Mouse (Mus musculus): ENCODE data around the gene Kcnip4.

The Kcnip4 gene

GRCm38 (mm10) chr5:48371890-48372766, 1152.6 kb downstream of the Kcnip4 start:
- peak; percentile 96 to 99 for DNase-seq

GRCm38 (mm10) chr5:48349309-48349708, 1175.4 kb downstream of the Kcnip4 start:
- no peak for DNase-seq

DNA sequence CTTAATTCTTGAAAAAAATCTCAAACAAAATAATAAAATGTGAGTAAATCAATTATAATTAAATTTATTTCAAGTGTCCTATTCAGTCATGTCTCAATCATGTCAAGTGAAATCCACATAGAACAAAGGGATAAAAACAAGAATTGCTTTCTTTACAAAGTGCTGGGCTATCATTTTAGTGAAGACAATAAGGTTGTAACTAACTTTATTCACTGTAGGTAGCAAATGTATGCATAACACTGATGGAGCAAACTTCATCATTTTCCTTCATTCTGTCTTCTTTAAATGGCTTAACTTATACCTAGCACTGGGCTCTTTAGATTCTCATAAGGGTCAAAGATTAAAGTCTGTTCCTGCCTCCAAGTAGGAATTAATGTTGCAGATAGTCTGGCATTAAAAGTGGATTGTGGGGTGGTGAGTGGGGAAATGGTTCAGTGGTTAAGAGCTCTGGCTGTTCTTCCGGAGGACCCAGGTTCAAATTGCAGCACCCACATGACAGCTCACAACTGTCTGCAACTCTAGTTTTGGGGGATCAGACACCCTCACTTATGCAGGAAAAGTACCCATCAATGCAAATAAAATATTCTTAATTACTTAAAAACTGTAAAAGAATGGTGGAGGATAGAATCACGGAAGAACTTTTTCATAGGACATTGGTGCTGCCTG, 1178.6 kb downstream of the Kcnip4 start:
- no peak for DNase-seq

DNA sequence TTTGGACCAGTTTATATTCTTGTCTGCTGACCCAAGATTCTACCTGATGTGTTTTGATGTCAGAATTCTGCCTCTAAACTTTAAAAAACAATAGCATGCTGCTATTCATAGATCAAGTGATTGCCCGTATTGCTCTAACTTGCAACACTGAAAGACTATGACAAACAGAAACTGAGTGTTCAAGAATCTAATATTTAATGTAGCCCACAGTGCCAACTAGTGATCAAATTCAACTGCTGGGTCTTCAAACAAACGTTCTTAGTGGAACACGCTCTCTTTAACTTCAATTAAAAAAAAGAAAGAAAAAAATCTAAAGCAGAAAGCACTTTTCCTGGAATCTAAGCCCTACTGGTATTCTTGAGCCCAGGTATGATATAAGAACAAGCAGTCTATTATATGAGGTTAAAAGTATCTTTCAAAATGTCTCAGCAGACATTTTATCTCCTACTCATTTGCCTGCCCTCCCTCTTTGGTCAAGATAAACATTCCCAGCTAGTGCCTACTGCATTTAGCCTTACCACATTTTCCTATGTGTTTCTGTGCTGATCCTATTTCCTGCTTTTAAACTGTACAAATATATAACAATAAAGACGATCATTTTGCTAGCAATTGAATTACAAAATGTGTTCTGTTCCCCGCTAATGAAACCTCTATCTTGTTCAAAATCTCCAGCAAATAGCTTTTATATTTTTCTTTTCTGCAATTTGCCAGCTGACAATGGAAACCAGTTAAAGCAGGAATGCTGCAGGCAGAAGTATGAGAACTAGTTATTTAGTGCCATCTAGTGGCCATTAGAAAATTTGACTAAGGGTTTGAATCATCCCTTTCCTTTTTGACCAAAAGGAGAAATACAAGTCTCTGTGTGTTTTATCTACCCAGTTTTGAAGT, 1179.4 kb downstream of the Kcnip4 start:
- peak in 1 of 2 experiments; percentile 23 for DNase-seq

DNA sequence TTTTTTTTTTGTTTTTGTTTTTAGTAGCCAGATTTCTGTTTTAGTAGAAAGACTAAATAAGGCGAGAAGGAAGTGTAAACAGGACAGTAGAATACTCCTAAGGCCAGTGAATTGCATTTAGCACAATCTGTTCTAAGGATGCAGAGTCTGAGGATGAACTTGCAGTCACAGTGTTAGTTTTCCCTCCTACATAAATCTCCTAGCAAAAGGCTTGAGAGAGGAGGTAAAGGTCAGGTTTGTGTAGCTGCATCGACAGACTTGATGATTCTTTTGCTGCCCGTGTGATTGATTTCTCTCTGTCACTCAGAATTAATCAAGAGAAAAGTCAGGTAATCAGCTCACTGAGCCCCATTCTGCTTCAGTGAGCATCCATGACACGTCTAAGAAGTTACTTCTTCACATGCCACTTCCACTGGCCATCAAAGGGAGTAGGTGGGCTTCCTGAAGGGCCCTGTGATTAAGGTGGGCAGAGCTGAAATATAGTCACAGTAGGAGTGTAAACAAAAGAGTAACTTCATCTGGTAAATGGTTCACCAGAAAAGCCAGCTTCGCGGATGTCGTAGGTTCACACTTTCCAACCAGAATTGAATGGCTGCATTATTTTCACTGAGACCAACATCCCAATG, 1183.8 kb downstream of the Kcnip4 start:
- DNase-seq, result no peak

All from kidney, postnatal 36 days (tissue).